Mouse (Mus musculus) liver, adult 2 months (tissue): ENCODE measurements around the gene Gm49776.

Source experiments
- CTCF ChIP-seq: fragments of 200-500 bp; IDR thresholded peaks from 2 replicates; pipeline ENCODE4 v1.5.1; 2011; ENCODE audit warnings: low read depth, low read length, control low read depth
- POLR2A ChIP-seq: fragments of 200-500 bp; IDR thresholded peaks from 2 replicates; pipeline ENCODE4 v1.6.1; 2011; ENCODE audit warnings: low read length, control low read depth; ENCODE audit not compliant: insufficient read depth; ENCODE audit errors: extremely low read depth

DNA sequence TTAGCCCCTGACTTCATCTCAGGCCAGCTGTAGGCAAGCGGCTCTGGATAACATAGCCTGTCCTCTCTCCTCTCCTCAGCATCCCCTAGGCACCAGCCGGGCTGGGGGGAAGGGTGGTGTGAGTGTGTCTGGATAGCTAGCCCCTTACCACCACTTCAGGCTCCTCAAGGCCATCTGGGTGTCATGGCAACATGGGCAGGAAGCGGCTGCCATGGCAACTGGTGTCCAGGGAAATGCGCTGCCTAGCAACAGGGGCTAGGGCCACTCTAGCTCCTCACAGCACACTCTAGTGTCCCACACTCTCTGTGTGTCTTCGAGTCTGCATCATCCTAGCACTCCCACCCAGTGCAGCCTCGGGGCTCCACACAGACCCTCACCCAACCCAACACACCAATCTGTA, 44.4 kb downstream of the Gm49776 start:
- TF ChIP-seq POLR2A (no peak), CTCF (no peak)
